ENCODE assay signal across 7 mouse cellular contexts in genomic region chr17:42875571-42876000, GRCm38 (mm10). TPM values are rescaled to one million over a fixed set of nuclear protein-coding genes. Genes with fewer than 3 reads are reported as not detected.
DNase-seq lines count a peak whose midpoint lies in the region; ATAC-seq and TF ChIP-seq lines count a peak whose summit lies in the region.

No protein-coding gene starts in this region.

- intact Hi-C loops in left cerebral cortex, adult 2 months (cut with DNase I): loop anchor here (2.0 to 5.0 kb wide), 2 partner anchors 58 to 67 kb away; no protein-coding TSS in a partner anchor

- no peak for TF ChIP-seq POLR2A in MEL (IDR thresholded peaks at IDR 0.05; ENCODE audit: control insufficient read depth in 1 of 2, insufficient read depth in 1 of 2, low read depth in 1 of 2, low read length in 2 of 2, poor library complexity in 1 of 2)
- no peak for TF ChIP-seq POLR2A in brain, embryonic 14.5 days (IDR thresholded peaks at IDR 0.05; ENCODE audit: borderline replicate concordance, extremely low read depth, insufficient read depth, insufficient read length, poor library complexity, severe bottlenecking)

- H3K4me1 ChIP-seq in MEL (ENCODE audit: control insufficient read depth in 1 of 2, insufficient read depth in 2 of 2, low read length in 2 of 2): no peaks in the 10 kb centered on the region; a peak in 1 of 4 replicates
- peaks cover 3% of the 10 kb centered on the region; the same call in 1 of the 2 replicates for H3K4me1 ChIP-seq in forebrain, embryonic 14.5 days (ENCODE audit: control insufficient read depth, insufficient read depth, low read length)
- H3K4me1 ChIP-seq in megakaryocyte, embryonic 14.5 days: peaks cover 10% of the 10 kb centered on the region

- no peak overlapping the region for H3K27ac ChIP-seq in MEL (ENCODE audit: control insufficient read depth, low read depth, low read length)
- H3K27ac ChIP-seq in forebrain, embryonic 14.5 days (ENCODE audit: low read depth, low read length): no peak overlapping the region
- H3K27ac ChIP-seq in left cerebral cortex, adult 2 months: peak overlapping the region; percentile 98

- peak overlapping the region; percentile 58 for H3K4me3 ChIP-seq in MEL (ENCODE audit: control insufficient read depth in 1 of 2, insufficient read depth in 1 of 2, low read depth in 2 of 2, low read length in 2 of 2)
- peak overlapping the region; percentile 81 for H3K4me3 ChIP-seq in forebrain, embryonic 14.5 days (ENCODE audit: low read depth, low read length)
- peak overlapping the region; percentile 99 for H3K4me3 ChIP-seq in left cerebral cortex, adult 2 months
- H3K4me3 ChIP-seq in megakaryocyte, embryonic 14.5 days (replicated peaks): peak overlapping the region; percentile 93

- peak overlapping the region; percentile 62 for H3K4me2 ChIP-seq in forebrain, embryonic 14.5 days (ENCODE audit: low read length)

- H3K9me3 ChIP-seq in MEL (replicated peaks; ENCODE audit: insufficient read depth, low read length): no peaks in the 10 kb centered on the region
- no peaks in the 10 kb centered on the region for H3K9me3 ChIP-seq in forebrain, embryonic 14.5 days (replicated peaks; ENCODE audit: control insufficient read depth, low read length)
- no peaks in the 10 kb centered on the region for H3K9me3 ChIP-seq in megakaryocyte, embryonic 14.5 days

- TF ChIP-seq CTCF in MEL (IDR thresholded peaks at IDR 0.05 in 2 of 3, conservative IDR thresholded peaks at IDR 0.05 in 1 of 3; ENCODE audit: control insufficient read depth in 1 of 3, insufficient read depth in 1 of 3, low read depth in 2 of 3, low read length in 3 of 3, poor library complexity in 1 of 3, severe bottlenecking in 1 of 3): no peak
- TF ChIP-seq CTCF in brain, embryonic 14.5 days (IDR thresholded peaks at IDR 0.05; ENCODE audit: borderline replicate concordance, extremely low read depth, insufficient read depth, insufficient read length): peak; percentile 17; the same call in 1 of the 2 replicates
- peak; percentile 30; the same call in 1 of the 2 replicates for TF ChIP-seq CTCF in left cerebral cortex, adult 2 months (IDR thresholded peaks at IDR 0.05)

- peaks cover 0 to 5% of the 10 kb centered on the region in 2 experiments; a peak in 2 of 4 replicates for H3K36me3 ChIP-seq in MEL (ENCODE audit: control insufficient read depth in 1 of 2, insufficient read depth in 2 of 2, low read length in 2 of 2)
- no peaks in the 10 kb centered on the region for H3K36me3 ChIP-seq in forebrain, embryonic 14.5 days (ENCODE audit: control insufficient read depth, insufficient read depth, low read length)
- H3K36me3 ChIP-seq in megakaryocyte, embryonic 14.5 days (replicated peaks; ENCODE audit: low read length): no peaks in the 10 kb centered on the region

- peaks cover 7% of the 10 kb centered on the region for H3K79me2 ChIP-seq in MEL (ENCODE audit: control insufficient read depth, insufficient read depth, low read length, poor library complexity)

- ATAC-seq in forebrain, embryonic 14.5 days: 0 out of 2 replicates have a peak, but pooled peaks have one; percentile 16
- ATAC-seq in hematopoietic stem cell, adult 5-6 weeks (replicated peaks in 1 of 2; ENCODE audit: insufficient read depth in 1 of 2, low FRiP score in 2 of 2, low TSS enrichment in 1 of 2, low read depth in 1 of 2, poor library complexity in 2 of 2, severe bottlenecking in 2 of 2): peak; percentile 16 to 30; a peak in 2 of 4 replicates

- H3K9ac ChIP-seq in MEL (ENCODE audit: control insufficient read depth, low read depth, low read length, poor library complexity, severe bottlenecking): peak overlapping the region; percentile 94
- peak overlapping the region; percentile 94 for H3K9ac ChIP-seq in forebrain, embryonic 14.5 days (ENCODE audit: low read length)

- H3K27me3 ChIP-seq in MEL (ENCODE audit: control insufficient read depth in 1 of 2, insufficient read depth in 2 of 2, low read length in 2 of 2): no peaks in the 10 kb centered on the region
- H3K27me3 ChIP-seq in forebrain, embryonic 14.5 days (replicated peaks; ENCODE audit: control insufficient read depth, insufficient read depth, low read length): no peaks in the 10 kb centered on the region
- H3K27me3 ChIP-seq in megakaryocyte, embryonic 14.5 days (replicated peaks): peaks cover 3% of the 10 kb centered on the region

- no peak for TF ChIP-seq EP300 in MEL (IDR thresholded peaks at IDR 0.05; ENCODE audit: low read depth in 1 of 2, low read length in 2 of 2)

- WGBS in forebrain, embryonic 14.5 days: under 1% methylated on average over 17 of the region's 17 CpGs

- peak; percentile 41 for DNase-seq in MEL (ENCODE audit: low read depth, low spot score)
- DNase-seq in brain, embryonic 14.5 days (ENCODE audit: low read depth): peak; percentile 68
- peak; percentile 55 for DNase-seq in forebrain, embryonic 14.5 days (ENCODE audit: low spot score)
- peak; percentile 20 to 22 for DNase-seq in left cerebral cortex, adult 2 months (ENCODE audit: extremely low spot score in 1 of 2, low spot score in 2 of 2)
- peak; percentile 40 to 43 for DNase-seq in spleen, postnatal 10 days (ENCODE audit: low spot score in 2 of 2)

- TF ChIP-seq RAD21 in MEL (IDR thresholded peaks at IDR 0.05; ENCODE audit: low read depth, low read length): no peak

TF ChIP-seq in MEL, 35 proteins besides CTCF, POLR2A, EP300 and RAD21:
- TF ChIP-seq MYC (IDR thresholded peaks at IDR 0.05; ENCODE audit: low read depth, low read length) (no peak), ZMIZ1 (IDR thresholded peaks at IDR 0.05; ENCODE audit: low read depth, low read length) (no peak), NRF1 (IDR thresholded peaks at IDR 0.05; ENCODE audit: insufficient read depth, low read depth, low read length, poor library complexity, severe bottlenecking) (no peak), POLR2AphosphoS2 (IDR thresholded peaks at IDR 0.05; ENCODE audit: low read length) (no peak), POLR2AphosphoS5 (IDR thresholded peaks at IDR 0.05; ENCODE audit: borderline replicate concordance, low read depth, low read length) (no peak), KAT2A (conservative IDR thresholded peaks at IDR 0.05; ENCODE audit: low read depth, low read length) (no peak), SMC3 (IDR thresholded peaks at IDR 0.05; ENCODE audit: low read depth, low read length) (no peak), UBTF (IDR thresholded peaks at IDR 0.05; ENCODE audit: borderline replicate concordance, insufficient read depth, low read depth, low read length) (no peak), HCFC1 (IDR thresholded peaks at IDR 0.05; ENCODE audit: low read depth, low read length) (no peak), TAL1 (IDR thresholded peaks at IDR 0.05; ENCODE audit: low read length) (no peak), MAX (IDR thresholded peaks at IDR 0.05; ENCODE audit: low read length) (no peak)

RNA-seq across cellular contexts. Expression of gene Cd2ap, which starts 0.9 kb away (rescaled TPM):
- 10.4 and 10.7 TPM in 2 replicates for total RNA-seq in MEL (2012; rRNA removed)
- 10 to 100 TPM in 1 of 2 experiments, not detected in 1; 14.3 TPM for polyA plus RNA-seq in MEL (2012; ENCODE audit: insufficient read depth in 1 of 2, insufficient read length in 2 of 2, low read depth in 1 of 2, low replicate concordance in 2 of 2, missing spikeins in 1 of 2)
- 14.5 and 18.7 TPM in 2 replicates for polyA plus RNA-seq in brain, embryonic 14.5 days (2012; rRNA removed)
- polyA plus RNA-seq in forebrain, embryonic 14.5 days (2014; fragmentation: Nextera tagmentation; extraction: Ambion mirVana): 5.0 and 7.2 TPM in 2 replicates
- 29.4 and 39.0 TPM in 2 replicates for total RNA-seq in hematopoietic stem cell, adult 5-6 weeks (2017)
- 10 to 100 TPM; 19.5 to 25.6 TPM for total RNA-seq in left cerebral cortex, adult 2 months (2021)
- 1.0 TPM in 1 of 2 replicates, not detected in the other for polyA plus RNA-seq in megakaryocyte, embryonic 14.5 days (2012; ENCODE audit: insufficient read depth, low replicate concordance)

Comparison
In these comparisons a context has a peak if more than half of its experiments do, and no peak if none do; other contexts are left out.
1. CTCF ChIP-seq: peak in brain, embryonic 14.5 days (single experiment) and left cerebral cortex, adult 2 months (single experiment); none in MEL (0 of 3).
2. Peak in every context shown above with its lines, with median percentiles within 50 percentile points of each other: DNase-seq and H3K4me3 ChIP-seq.